Mouse (Mus musculus) retina, embryonic 14.5 days (tissue): ENCODE data around the gene Actr2.
"Not testable (repeated sequence)": the region's sequence is repeated elsewhere in the genome, so short reads cannot be mapped to it uniquely, and the experiment has no call there.

ENCODE experiments used
- DNase-seq: peaks from one replicate; pipeline ENCODE4 v3.0.0-alpha.2; 2015; ENCODE audit warnings: low spot score

Actr2 gene

GRCm38 (mm10) chr11:20112741-20113480 is at the start of gene Actr2:
Gene Actr2, minus strand, starts transcription at chr11:20112913.
- DNase-seq, result peak; percentile 97

GRCm38 (mm10) chr11:20158879-20159278 is 46.2 kb upstream of the Actr2 start:
- no peak for DNase-seq

- DNase-seq, result not testable (repeated sequence)
These were observed 40.8 kb upstream of the Actr2 start for GRCm38 (mm10) chr11:20153542-20153941.

- no peak for DNase-seq
These were observed 39.6 kb upstream of the Actr2 start for GRCm38 (mm10) chr11:20152107-20152901.

- DNase-seq, result no peak
These were observed 38.6 kb upstream of the Actr2 start for GRCm38 (mm10) chr11:20151290-20151689.

GRCm38 (mm10) chr11:20149936-20150335 is 37.2 kb upstream of the Actr2 start:
- no peak for DNase-seq

- no peak for DNase-seq
These were observed 32.7 kb upstream of the Actr2 start for GRCm38 (mm10) chr11:20145383-20145782.

- no peak for DNase-seq
These were observed 32.0 kb upstream of the Actr2 start for GRCm38 (mm10) chr11:20144536-20145263.

GRCm38 (mm10) chr11:20143687-20144086 is 31.0 kb upstream of the Actr2 start:
- DNase-seq, result not testable (repeated sequence)

- peak; percentile 56 for DNase-seq
These were observed 29.8 kb upstream of the Actr2 start for GRCm38 (mm10) chr11:20142516-20142915.

GRCm38 (mm10) chr11:20140286-20140685 is 27.6 kb upstream of the Actr2 start:
- DNase-seq, result no peak

- DNase-seq, result no peak
These were observed 27.0 kb upstream of the Actr2 start for GRCm38 (mm10) chr11:20139711-20140110.

- no peak for DNase-seq
These were observed 25.9 kb upstream of the Actr2 start for GRCm38 (mm10) chr11:20138498-20139208.

GRCm38 (mm10) chr11:20137872-20138271 is 25.2 kb upstream of the Actr2 start:
- DNase-seq, result no peak

GRCm38 (mm10) chr11:20136314-20136713 is 23.6 kb upstream of the Actr2 start:
- DNase-seq, result no peak

GRCm38 (mm10) chr11:20134869-20135268 is 22.2 kb upstream of the Actr2 start:
- DNase-seq, result not testable (repeated sequence)

GRCm38 (mm10) chr11:20133721-20134120 is 21.0 kb upstream of the Actr2 start:
- DNase-seq, result no peak

GRCm38 (mm10) chr11:20132955-20133562 is 20.3 kb upstream of the Actr2 start:
- peak; percentile 78 for DNase-seq

GRCm38 (mm10) chr11:20126673-20127516 is 14.2 kb upstream of the Actr2 start:
- no peak for DNase-seq

GRCm38 (mm10) chr11:20125423-20125822 is 12.7 kb upstream of the Actr2 start:
- no peak for DNase-seq

GRCm38 (mm10) chr11:20116701-20117100 is 4.0 kb upstream of the Actr2 start:
- no peak for DNase-seq
